8 mouse cellular contexts compared by ENCODE assay signal in genomic region chr12:112999569-113000293, GRCm38 (mm10). TPM values are rescaled to one million over a fixed set of nuclear protein-coding genes. Genes with fewer than 3 reads are reported as not detected.
DNase-seq lines count a peak whose midpoint lies in the region; ATAC-seq and TF ChIP-seq lines count a peak whose summit lies in the region.

No protein-coding gene starts in this region.

- ATAC-seq in kidney, postnatal 0 days (replicated peaks; ENCODE audit: low FRiP score, low read depth), result peak; percentile 5; the same call in 1 of the 2 replicates
- no peak; the same call in 1 of the 2 replicates for ATAC-seq in forebrain, embryonic 12.5 days (ENCODE audit: low FRiP score)
- ATAC-seq in liver, embryonic 12.5 days, result no peak
- 0 out of 2 replicates have a peak, but pooled peaks have one; percentile 5 for ATAC-seq in stomach, embryonic 14.5 days (ENCODE audit: insufficient number of reproducible peaks, insufficient read depth, low FRiP score, low read depth)

- TF ChIP-seq POLR2A in bone marrow, adult 2 months (IDR thresholded peaks at IDR 0.05; ENCODE audit: borderline replicate concordance, control insufficient read depth, low read depth, low read length), result no peak

- peak overlapping the region; percentile 80 for H3K4me3 ChIP-seq in kidney, postnatal 0 days (replicated peaks; ENCODE audit: low read depth, low read length)
- peak overlapping the region; percentile 95 for H3K4me3 ChIP-seq in bone marrow, adult 2 months (replicated peaks; ENCODE audit: control insufficient read depth, low read depth, low read length)
- H3K4me3 ChIP-seq in forebrain, embryonic 12.5 days (replicated peaks), result peak overlapping the region; percentile 94
- peak overlapping the region; percentile 91 for H3K4me3 ChIP-seq in liver, embryonic 12.5 days
- H3K4me3 ChIP-seq in stomach, embryonic 14.5 days (ENCODE audit: low read depth, low read length), result peak overlapping the region; percentile 75

- peak overlapping the region; percentile 70 for H3K4me2 ChIP-seq in kidney, postnatal 0 days (ENCODE audit: low read length)
- peak overlapping the region; percentile 89 for H3K4me2 ChIP-seq in forebrain, embryonic 12.5 days
- H3K4me2 ChIP-seq in liver, embryonic 12.5 days, result peak overlapping the region; percentile 92
- H3K4me2 ChIP-seq in stomach, embryonic 14.5 days (replicated peaks; ENCODE audit: low read depth, low read length), result peak overlapping the region; percentile 85

- no peaks in the 10 kb centered on the region for H3K9me3 ChIP-seq in kidney, postnatal 0 days (replicated peaks; ENCODE audit: low read length)
- no peaks in the 10 kb centered on the region for H3K9me3 ChIP-seq in forebrain, embryonic 12.5 days
- no peaks in the 10 kb centered on the region; the same call in 1 of the 2 replicates for H3K9me3 ChIP-seq in liver, embryonic 12.5 days (replicated peaks)
- no peaks in the 10 kb centered on the region for H3K9me3 ChIP-seq in stomach, embryonic 14.5 days (ENCODE audit: control insufficient read depth, low read depth, low read length)

- H3K4me1 ChIP-seq in kidney, postnatal 0 days (replicated peaks; ENCODE audit: insufficient read depth, low read length), result peaks cover 12% of the 10 kb centered on the region; the same call in 1 of the 2 replicates
- H3K4me1 ChIP-seq in bone marrow, adult 2 months (ENCODE audit: control insufficient read depth, insufficient read depth, low read length), result peaks cover 2% of the 10 kb centered on the region
- peaks cover 17% of the 10 kb centered on the region for H3K4me1 ChIP-seq in forebrain, embryonic 12.5 days
- peaks cover 41% of the 10 kb centered on the region for H3K4me1 ChIP-seq in liver, embryonic 12.5 days
- peaks cover 10% of the 10 kb centered on the region for H3K4me1 ChIP-seq in stomach, embryonic 14.5 days (ENCODE audit: control insufficient read depth, insufficient read depth, low read length)

- H3K27me3 ChIP-seq in kidney, postnatal 0 days (ENCODE audit: insufficient read depth, low read length), result no peaks in the 10 kb centered on the region
- H3K27me3 ChIP-seq in forebrain, embryonic 12.5 days, result peaks cover 3% of the 10 kb centered on the region; the same call in 1 of the 2 replicates
- H3K27me3 ChIP-seq in liver, embryonic 12.5 days (replicated peaks), result 0 out of 2 replicates have a peak, but pooled peaks cover 7% of the 10 kb centered on the region
- H3K27me3 ChIP-seq in stomach, embryonic 14.5 days (ENCODE audit: control insufficient read depth, insufficient read depth, low read length), result no peaks in the 10 kb centered on the region

- no peak for DNase-seq in kidney, postnatal 0 days (ENCODE audit: low spot score)
- DNase-seq in kidney, postnatal 14 days, result no peak
- DNase-seq in adrenal gland, adult 8-10 months, result no peak
- no peak for DNase-seq in adrenal gland, postnatal 10 days

- TF ChIP-seq CTCF in kidney, postnatal 0 days (IDR thresholded peaks at IDR 0.05; ENCODE audit: low read depth), result no peak
- TF ChIP-seq CTCF in bone marrow, adult 2 months (IDR thresholded peaks at IDR 0.05; ENCODE audit: control insufficient read depth, insufficient read depth, low read length), result no peak

- peak overlapping the region; percentile 97 for H3K27ac ChIP-seq in kidney, postnatal 0 days
- H3K27ac ChIP-seq in bone marrow, adult 2 months (ENCODE audit: control insufficient read depth, insufficient read depth, low read depth, low read length, poor library complexity), result peak overlapping the region; percentile 99
- peak overlapping the region; percentile 90 for H3K27ac ChIP-seq in forebrain, embryonic 12.5 days
- peak overlapping the region; percentile 98 for H3K27ac ChIP-seq in liver, embryonic 12.5 days
- peak overlapping the region; percentile 92 for H3K27ac ChIP-seq in stomach, embryonic 14.5 days (ENCODE audit: low read length)

- WGBS in kidney, postnatal 0 days, result 1% methylated on average over 56 of the region's 56 CpGs
- under 1% methylated on average over 56 of the region's 56 CpGs for WGBS in bone marrow, adult 2 months
- WGBS in forebrain, embryonic 12.5 days, result 2% methylated on average over 56 of the region's 56 CpGs
- under 1% methylated on average over 55 of the region's 56 CpGs for WGBS in liver, embryonic 12.5 days (ENCODE audit: insufficient replicate concordance)
- under 1% methylated on average over 56 of the region's 56 CpGs for WGBS in stomach, embryonic 14.5 days

- H3K36me3 ChIP-seq in kidney, postnatal 0 days (ENCODE audit: insufficient read depth, low read length), result no peaks in the 10 kb centered on the region
- H3K36me3 ChIP-seq in forebrain, embryonic 12.5 days (replicated peaks), result peaks cover 13% of the 10 kb centered on the region; the same call in 1 of the 2 replicates
- H3K36me3 ChIP-seq in liver, embryonic 12.5 days, result peaks cover 31% of the 10 kb centered on the region
- H3K36me3 ChIP-seq in stomach, embryonic 14.5 days (ENCODE audit: control insufficient read depth, insufficient read depth, low read length), result no peaks in the 10 kb centered on the region

- peak overlapping the region; percentile 97 for H3K9ac ChIP-seq in kidney, postnatal 0 days (ENCODE audit: low read depth, low read length)
- peak overlapping the region; percentile 93 for H3K9ac ChIP-seq in forebrain, embryonic 12.5 days
- H3K9ac ChIP-seq in liver, embryonic 12.5 days, result peak overlapping the region; percentile 94
- H3K9ac ChIP-seq in stomach, embryonic 14.5 days (replicated peaks; ENCODE audit: low read depth, low read length), result peak overlapping the region; percentile 89

RNA-seq across cellular contexts. Expression of gene Brf1, which starts 0.8 kb away (rescaled TPM):
- 41.4 and 43.6 TPM in 2 replicates for polyA plus RNA-seq in kidney, postnatal 0 days (2015; fragmentation: Nextera tagmentation; extraction: Ambion mirVana)
- 54.8 and 94.0 TPM in 2 replicates for polyA plus RNA-seq in bone marrow, adult 2 months (2011; ENCODE audit: insufficient read depth, insufficient read length, low replicate concordance, missing spikeins)
- 70.2 and 74.2 TPM in 2 replicates for polyA plus RNA-seq in forebrain, embryonic 12.5 days (2016; fragmentation: Nextera tagmentation; extraction: Ambion mirVana)
- polyA plus RNA-seq in liver, embryonic 12.5 days (2016; fragmentation: Nextera tagmentation; extraction: Ambion mirVana), result 46.2 and 47.1 TPM in 2 replicates
- polyA plus RNA-seq in stomach, embryonic 14.5 days (2014; fragmentation: Nextera tagmentation; extraction: Ambion mirVana), result 70.3 and 71.5 TPM in 2 replicates
- 10 to 100 TPM; 49.6 to 86.9 (median 68.3) TPM for total RNA-seq in adrenal gland, adult 8-10 months (2022)
- total RNA-seq in adrenal gland, postnatal 10 days (2021), result 10 to 100 TPM; 40.1 to 55.3 TPM

RNA-seq across cellular contexts. Expression of gene Pacs2, which starts 14.6 kb away (rescaled TPM):
- polyA plus RNA-seq in kidney, postnatal 0 days (2015; fragmentation: Nextera tagmentation; extraction: Ambion mirVana), result 7.9 and 9.5 TPM in 2 replicates
- polyA plus RNA-seq in bone marrow, adult 2 months (2011; ENCODE audit: insufficient read depth, insufficient read length, low replicate concordance, missing spikeins), result 25.9 and 33.7 TPM in 2 replicates
- polyA plus RNA-seq in forebrain, embryonic 12.5 days (2016; fragmentation: Nextera tagmentation; extraction: Ambion mirVana), result 26.3 and 27.6 TPM in 2 replicates
- 8.3 and 9.6 TPM in 2 replicates for polyA plus RNA-seq in liver, embryonic 12.5 days (2016; fragmentation: Nextera tagmentation; extraction: Ambion mirVana)
- 16.5 and 17.1 TPM in 2 replicates for polyA plus RNA-seq in stomach, embryonic 14.5 days (2014; fragmentation: Nextera tagmentation; extraction: Ambion mirVana)
- 10 to 100 TPM; 42.2 to 60.4 (median 53.7) TPM for total RNA-seq in adrenal gland, adult 8-10 months (2022)
- total RNA-seq in adrenal gland, postnatal 10 days (2021), result 10 to 100 TPM; 30.3 to 37.1 TPM

RNA-seq across cellular contexts. Expression of gene Btbd6, which starts 23.4 kb away (rescaled TPM):
- polyA plus RNA-seq in kidney, postnatal 0 days (2015; fragmentation: Nextera tagmentation; extraction: Ambion mirVana), result 22.8 and 24.9 TPM in 2 replicates
- 3.3 and 6.3 TPM in 2 replicates for polyA plus RNA-seq in bone marrow, adult 2 months (2011; ENCODE audit: insufficient read depth, insufficient read length, low replicate concordance, missing spikeins)
- polyA plus RNA-seq in forebrain, embryonic 12.5 days (2016; fragmentation: Nextera tagmentation; extraction: Ambion mirVana), result 28.2 and 29.2 TPM in 2 replicates
- polyA plus RNA-seq in liver, embryonic 12.5 days (2016; fragmentation: Nextera tagmentation; extraction: Ambion mirVana), result 9.2 and 10.1 TPM in 2 replicates
- 22.5 and 27.0 TPM in 2 replicates for polyA plus RNA-seq in stomach, embryonic 14.5 days (2014; fragmentation: Nextera tagmentation; extraction: Ambion mirVana)
- 10 to 100 TPM; 21.5 to 30.9 (median 24.2) TPM for total RNA-seq in adrenal gland, adult 8-10 months (2022)
- 10 to 100 TPM; 16.9 to 28.1 TPM for total RNA-seq in adrenal gland, postnatal 10 days (2021)

RNA-seq across cellular contexts. Expression of gene Nudt14, which starts 57.8 kb away (rescaled TPM):
- polyA plus RNA-seq in kidney, postnatal 0 days (2015; fragmentation: Nextera tagmentation; extraction: Ambion mirVana), result 99.2 and 102 TPM in 2 replicates
- 7.3 and 31.0 TPM in 2 replicates for polyA plus RNA-seq in bone marrow, adult 2 months (2011; ENCODE audit: insufficient read depth, insufficient read length, low replicate concordance, missing spikeins)
- 51.5 and 54.4 TPM in 2 replicates for polyA plus RNA-seq in forebrain, embryonic 12.5 days (2016; fragmentation: Nextera tagmentation; extraction: Ambion mirVana)
- 21.4 and 21.7 TPM in 2 replicates for polyA plus RNA-seq in liver, embryonic 12.5 days (2016; fragmentation: Nextera tagmentation; extraction: Ambion mirVana)
- 105 and 125 TPM in 2 replicates for polyA plus RNA-seq in stomach, embryonic 14.5 days (2014; fragmentation: Nextera tagmentation; extraction: Ambion mirVana)
- total RNA-seq in adrenal gland, adult 8-10 months (2022), result 10 to 100 TPM; 29.3 to 45.0 (median 36.1) TPM
- 10 to 100 TPM; 46.9 to 50.2 TPM for total RNA-seq in adrenal gland, postnatal 10 days (2021)

Comparison
In these comparisons a context has a peak if more than half of its experiments do, and no peak if none do; other contexts are left out.
1. ATAC-seq: peak in kidney, postnatal 0 days (single experiment) and stomach, embryonic 14.5 days (single experiment); none in forebrain, embryonic 12.5 days (single experiment) and liver, embryonic 12.5 days (single experiment).
2. Peak in every context shown above with its lines, with median percentiles within 50 percentile points of each other: H3K27ac ChIP-seq, H3K4me2 ChIP-seq, H3K4me3 ChIP-seq and H3K9ac ChIP-seq.